Mouse (Mus musculus) left cerebral cortex, adult 9 months (tissue): Measurements from ENCODE around the gene Gxylt2.

Experiments
- DNase-seq, 2 experiments: peaks; one replicate each; pipeline ENCODE4 v3.0.0; 2022; ENCODE audit warnings: low spot score in 2 of 2

Gene Gxylt2

DNA sequence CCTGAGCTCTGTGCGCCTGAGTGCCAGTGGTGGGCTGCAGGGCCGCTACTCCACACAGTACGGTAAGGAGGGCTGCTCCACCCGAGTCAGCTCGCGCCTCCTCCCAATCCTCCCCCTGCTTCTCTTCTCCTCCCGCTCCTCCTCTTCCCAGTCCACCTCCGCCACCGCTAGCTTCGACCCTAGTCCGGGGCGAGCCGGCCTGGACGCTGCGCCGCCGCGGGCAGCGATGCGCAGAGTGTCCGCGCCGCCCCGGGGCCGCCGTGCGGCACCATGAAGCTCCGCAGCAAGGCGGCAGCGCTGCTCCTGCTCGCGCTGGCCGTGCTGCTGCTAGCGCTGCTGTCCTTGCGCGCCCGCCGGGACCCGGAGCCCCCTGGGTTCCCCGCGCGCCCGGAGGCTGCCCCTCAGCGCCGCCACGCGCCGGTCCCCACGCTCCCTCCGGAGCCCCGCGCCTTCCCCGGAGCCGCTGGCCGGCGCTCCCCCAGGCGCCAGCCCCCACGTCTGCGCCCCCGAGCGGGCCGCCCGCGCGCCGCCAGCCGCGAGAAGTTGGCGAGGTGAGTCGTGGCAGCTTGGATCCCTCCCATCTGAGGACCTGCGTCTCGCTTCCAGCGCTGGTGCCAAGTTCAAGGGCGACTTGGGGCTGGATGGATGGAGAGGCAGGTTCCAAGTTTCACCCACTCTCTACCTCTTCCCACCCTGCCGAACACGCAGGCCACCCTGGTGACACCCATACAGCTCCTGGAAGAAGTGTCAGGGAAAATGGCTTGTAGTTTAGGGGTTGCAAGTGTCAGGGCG is at the start of gene Gxylt2:
Gene Gxylt2 (plus strand): TSS at position 161 of the 792 bp plus-strand sequence.
- DNase-seq = peak in 1 of 2 experiments; percentile 5

DNA sequence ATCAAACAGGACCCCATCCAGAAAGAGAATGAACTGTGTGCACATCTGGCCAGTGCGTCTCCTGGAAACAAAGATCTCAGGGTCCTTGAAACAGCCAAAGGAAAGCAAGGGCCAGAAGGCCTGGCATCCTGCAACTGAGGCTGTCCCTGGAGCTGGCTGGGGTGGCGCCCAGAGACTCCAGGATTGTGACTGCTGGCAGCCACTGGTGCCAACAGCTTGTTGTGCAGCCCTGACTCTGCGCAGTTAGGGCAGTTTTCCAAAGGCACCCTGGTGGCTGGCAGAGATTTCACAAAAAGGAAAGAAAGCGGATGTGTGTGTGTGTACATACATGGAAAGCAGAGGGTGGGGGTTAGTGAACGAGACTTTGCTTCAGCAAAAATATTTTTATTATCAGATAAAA is 44.1 kb upstream of the Gxylt2 start:
- peak in 1 of 2 experiments; percentile 56 for DNase-seq

DNA sequence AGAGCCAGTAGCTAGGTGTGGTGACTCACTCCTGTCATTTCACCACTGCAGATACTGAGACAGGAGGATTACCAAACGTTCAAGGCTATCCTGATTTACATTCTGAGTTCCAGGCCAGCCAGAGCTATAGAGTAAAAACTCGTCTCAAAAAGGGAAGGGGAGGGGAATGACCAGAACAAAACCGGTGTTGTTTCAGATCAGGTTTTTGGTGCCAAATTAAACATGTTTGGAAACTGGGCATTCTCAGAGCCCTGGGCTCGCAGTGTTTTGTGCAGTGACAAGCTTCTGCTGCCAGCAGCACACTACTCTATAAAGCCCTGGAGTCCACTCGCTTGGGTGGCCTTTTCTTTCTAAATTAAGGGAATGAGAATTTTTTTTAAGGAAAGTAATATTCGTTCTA is 42.3 kb upstream of the Gxylt2 start:
- DNase-seq = no peak

DNA sequence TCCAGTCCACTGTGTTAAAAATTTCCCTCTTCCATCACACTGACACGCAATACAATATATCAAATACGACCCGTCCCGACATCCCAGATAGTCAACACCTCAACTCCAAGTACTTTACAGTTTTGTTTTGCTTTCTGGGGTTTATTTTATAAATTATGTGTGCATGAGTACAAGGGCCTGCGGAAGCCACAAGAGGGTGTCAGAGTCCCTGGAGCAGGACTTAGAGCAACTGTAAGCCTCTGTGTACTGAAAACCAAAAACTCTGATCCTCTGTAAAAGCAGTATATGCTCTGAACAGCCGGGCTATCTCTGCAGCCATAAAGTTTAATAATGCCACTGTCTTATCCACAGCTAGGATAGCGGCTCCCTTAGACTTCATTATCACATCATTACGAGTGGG is 36.9 kb upstream of the Gxylt2 start:
- no peak for DNase-seq

DNA sequence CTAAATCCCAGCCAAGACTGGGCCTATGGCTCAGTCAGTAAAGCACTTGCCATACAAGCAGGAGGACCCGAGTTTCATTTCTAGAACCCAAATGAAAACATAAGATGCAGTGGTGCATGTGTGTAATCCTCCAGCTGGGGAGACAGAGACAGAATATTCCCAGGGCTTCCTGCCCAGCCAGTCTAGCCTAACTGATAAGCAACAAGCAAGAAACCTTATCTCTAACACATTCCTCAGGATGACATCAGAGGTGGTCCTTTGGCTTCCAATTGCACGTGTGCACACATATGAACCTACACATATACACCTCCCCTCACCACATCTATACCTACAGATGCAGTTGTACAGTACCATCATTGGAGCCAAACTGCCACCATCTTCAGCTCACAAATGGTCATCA is 35.7 kb upstream of the Gxylt2 start:
- no peak for DNase-seq

DNA sequence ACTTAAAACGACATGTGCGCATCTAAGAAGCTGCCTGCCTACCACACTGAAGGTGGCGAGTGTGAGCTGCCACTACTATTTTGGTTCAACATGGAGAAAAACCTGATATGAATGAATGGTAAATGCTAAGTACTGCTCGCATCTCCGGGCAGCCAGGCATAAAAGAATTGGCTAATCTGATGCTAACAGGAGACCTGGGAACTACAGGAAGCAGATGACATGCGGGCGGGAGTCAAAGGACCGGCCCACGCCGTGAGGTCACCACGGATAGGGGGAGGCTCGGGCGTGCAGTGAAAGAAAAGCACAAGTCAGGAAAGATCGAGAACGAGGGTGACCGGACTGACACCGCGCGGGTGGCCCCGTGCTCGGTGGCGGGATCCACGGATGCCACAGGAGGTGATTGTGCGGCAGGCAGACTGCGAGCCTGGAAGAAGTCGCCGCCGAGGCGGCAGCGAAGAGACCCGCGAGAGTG is 34.1 kb upstream of the Gxylt2 start:
- DNase-seq = peak in 1 of 2 experiments; percentile 54

DNA sequence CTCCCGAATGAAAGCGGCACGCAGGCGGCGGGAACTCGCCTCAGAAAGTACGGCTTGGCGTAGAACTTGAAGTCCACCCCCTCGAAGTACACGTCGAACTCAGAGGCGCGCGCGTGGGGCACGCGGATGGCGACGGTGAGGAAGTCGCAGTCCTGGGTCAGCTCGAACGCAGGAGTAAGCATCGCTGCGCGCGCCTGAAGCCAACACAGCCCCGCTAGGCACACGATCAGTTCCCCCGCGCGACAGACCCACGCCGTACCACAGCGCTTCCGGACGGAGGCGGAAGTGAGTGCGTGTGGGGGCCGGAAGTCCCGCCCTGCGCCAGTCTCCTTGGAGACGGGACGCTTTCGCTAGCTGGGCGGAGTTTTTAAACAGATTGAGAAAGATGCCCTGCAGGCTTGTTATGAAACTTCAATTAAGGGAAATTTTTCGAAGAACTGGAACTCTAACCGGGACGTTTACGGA is 33.6 kb upstream of the Gxylt2 start, which contains the start of gene Shq1:
Gene Shq1 (minus strand): TSS at position 278 of the 465 bp plus-strand sequence.
- peak; percentile 61 to 89 for DNase-seq

DNA sequence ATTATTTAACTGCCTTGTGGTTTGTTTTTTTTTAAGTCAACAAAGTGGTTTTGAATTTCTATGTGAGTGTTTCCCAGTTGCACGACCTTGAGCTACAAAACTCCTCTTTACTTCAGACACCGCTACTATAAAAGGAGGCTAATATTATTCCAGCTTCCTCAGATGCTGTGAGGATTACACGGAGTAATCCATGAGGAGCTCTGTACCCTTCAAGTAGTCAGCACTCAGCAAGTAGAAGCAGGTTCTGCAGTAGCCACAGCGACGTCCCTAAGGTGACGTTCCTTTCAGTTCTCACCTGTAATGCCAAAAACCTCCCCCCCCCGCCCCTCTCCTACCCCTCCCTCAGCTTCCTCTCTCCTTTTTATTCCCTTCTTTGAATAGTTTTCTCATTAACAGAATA is 33.1 kb upstream of the Gxylt2 start:
- no peak for DNase-seq

DNA sequence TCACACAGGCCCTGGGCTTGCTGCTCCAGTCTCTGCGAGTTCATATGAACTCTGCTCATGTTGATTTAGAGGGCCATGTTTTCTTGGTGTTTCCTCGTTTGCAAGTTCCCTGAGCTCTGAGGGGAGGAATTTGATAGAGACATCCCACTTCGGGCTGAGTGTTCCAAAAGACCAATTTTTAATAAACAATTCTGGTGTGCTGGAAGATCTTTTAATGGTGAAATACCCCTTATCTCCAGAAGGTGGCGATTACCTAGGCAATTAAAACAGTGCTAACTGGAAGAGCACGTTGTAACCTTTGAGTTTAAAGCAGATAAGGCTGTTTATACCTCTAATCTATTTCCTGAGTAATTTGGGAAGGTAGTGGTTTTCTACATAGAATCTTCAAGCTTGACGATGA is 29.6 kb upstream of the Gxylt2 start:
- no peak for DNase-seq

DNA sequence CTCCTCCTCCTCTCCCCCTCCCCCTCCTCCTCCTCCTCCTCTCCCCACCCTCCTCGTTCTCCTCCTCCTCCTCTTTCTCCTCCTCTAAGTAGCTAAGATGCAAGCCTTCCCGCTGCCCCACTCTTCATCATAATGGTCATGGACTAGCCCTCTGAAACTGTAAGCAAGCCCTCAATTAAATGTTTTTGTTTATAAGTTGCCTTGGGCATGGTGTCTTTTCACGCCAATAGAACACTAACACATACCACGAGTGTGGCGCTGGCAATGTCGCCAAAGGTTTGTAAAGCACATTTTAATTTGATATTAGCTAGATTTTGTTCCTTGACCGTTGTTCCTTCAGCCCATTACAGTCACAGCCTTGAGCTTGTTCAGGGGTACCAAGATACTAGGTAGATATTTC is 28.1 kb upstream of the Gxylt2 start:
- no peak for DNase-seq

DNA sequence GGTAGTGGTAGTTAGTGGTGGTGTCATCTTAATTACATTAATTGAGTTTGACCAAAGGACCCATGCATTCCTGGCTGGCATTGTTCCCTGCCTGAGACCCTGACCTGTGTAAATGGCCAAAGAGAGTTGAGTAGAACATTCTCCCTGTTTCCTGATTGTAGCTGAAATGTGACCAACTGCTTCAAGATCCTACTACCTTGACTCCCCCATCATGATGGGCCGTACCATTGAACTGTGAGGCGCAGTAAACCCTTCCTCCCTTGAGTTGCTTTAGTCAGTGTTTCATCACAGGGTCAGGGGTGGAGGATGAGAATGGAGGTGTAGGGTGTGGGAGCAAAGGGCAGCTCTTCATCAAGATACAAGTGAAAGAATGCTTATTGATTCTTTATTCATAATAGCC is 25.9 kb upstream of the Gxylt2 start:
- DNase-seq = no peak

DNA sequence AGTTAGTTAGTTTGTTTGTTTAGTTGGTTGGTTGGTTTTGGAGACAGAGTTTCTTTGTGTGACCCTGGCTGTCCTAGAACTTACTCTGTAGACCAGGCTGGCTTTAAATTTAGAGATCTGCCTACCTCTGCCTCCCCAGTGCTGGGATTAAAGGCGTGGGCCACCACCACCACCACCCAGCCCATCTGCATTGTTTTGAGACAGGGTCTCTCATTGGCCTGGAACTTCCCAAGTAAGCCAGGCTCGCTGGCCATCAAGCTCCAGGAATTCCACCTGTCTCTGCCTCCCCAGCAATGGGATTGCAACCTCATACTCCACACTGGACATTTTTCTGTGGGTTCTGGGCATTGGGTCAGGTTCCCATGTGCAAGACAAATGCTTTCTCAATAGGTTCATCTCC is 18.2 kb upstream of the Gxylt2 start:
- no peak for DNase-seq

DNA sequence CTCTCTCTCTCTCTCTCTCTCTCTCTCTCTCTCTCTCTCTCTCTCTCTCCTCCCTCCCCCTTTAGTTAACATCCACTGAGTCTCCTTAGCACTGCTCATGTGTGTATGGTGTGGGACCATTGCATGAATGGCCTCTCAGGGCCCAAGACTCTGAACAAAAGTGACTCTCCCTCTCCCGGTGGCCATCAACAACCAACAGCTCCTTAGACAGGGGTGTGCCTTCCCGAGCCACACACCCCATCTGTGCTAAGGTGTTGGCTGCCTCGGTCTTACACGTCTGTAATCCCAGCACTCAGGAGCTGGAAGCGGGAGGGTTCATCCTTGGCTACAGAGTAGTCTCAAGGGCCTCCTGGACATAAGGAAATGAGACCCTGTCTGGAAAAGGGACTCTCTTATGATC is 4.5 kb upstream of the Gxylt2 start:
- no peak for DNase-seq

DNA sequence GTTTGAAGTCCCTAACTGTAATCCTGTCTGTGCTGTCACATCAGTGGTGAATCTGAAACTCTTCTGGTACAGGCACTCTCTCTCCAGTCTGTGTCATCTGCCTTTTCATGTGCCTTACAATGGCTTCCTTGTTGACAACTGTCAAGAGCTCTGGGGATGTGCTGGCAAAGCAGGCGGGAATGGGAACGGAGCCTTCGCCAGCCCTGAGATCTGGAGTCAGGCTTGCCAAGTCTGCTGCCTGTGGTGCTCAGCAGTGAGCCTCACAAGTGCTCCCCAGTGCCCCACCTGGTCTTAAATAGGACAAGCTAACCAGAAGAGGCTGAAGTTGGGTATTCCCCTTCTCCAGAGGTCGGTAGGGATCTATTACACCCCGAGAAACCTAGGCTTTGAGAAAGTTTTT is 3.8 kb upstream of the Gxylt2 start:
- DNase-seq = peak; percentile 16 to 18

DNA sequence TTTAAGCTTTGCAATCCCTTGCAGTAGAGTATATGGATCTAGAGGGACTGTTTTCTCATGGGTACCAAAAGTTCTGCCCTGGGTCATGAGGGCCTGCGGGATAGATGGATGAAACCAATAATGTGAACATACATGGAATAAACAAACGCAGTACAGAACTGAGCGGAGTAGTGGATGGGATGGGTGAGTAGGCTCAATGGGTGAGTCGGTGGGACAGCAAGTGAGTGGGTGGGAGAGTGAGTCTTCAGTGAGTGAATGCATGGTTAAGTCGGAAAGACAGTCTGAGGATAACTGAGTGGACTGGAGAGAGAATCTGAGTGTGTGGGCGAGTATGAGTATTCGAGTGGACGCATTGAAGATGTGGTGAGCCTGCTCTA is 349 bp upstream of the Gxylt2 start:
- no peak for DNase-seq

DNA sequence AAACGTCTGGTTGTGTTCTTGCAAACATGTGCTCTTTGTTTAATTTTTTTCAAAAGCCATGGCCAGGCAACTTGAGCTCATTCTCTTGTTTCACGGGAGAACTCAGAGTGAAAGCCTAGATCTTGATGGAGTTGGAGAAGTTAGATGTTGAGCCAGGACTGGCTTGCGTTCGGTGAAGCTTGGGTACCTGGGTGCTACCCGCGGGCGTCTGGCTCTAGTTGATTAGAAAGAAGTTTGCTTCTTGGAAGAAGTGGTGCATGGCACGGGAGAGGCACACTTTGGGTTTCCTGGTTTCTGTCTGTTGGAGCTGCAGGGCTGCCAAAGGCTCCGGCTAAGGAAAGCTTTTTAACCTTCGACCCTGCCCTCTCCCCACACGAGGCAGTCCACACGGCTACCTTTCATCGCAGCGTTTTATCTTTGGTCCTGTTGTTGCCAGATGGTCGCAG is 855 bp downstream of the Gxylt2 start:
- DNase-seq = no peak

DNA sequence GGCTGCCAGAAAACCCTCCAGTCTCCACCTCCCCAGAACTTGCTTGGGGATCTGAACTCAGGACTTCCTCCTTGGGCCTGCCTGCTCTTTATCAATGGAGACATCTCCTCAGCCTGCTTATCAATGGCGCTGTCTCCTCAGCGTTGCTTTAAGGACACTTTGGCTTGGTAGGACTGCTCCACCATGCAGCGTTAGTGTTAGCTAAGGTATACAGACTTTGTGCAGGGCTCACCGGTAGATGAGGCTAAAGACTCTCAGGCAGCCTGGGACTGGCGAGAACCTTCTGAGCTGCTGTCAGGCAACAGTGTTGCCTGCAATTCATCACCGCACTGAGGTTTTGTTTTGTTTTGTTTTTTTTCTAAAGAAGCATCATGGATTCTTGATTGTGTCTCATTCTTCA is 2.3 kb downstream of the Gxylt2 start:
- DNase-seq = no peak

DNA sequence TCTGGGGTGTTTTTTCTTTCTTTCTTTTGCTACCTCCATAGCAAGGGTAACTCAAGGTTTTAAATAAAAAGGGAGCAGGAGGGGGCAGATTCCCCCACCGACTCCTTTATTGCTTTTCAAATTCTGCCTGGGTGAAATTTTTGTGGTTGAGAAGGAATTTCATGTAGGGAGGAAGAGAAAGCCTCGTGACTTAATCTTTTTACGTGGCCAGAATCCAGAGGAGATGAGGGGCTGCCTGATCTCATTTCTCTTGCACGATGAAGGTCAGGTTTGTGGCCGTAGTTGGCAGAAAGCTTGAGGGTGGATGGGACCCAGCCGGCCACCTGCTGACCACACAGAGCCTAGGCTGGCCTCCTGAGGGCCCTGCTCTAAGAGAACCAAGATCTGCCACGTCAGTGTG is 3.0 kb downstream of the Gxylt2 start:
- DNase-seq = no peak

DNA sequence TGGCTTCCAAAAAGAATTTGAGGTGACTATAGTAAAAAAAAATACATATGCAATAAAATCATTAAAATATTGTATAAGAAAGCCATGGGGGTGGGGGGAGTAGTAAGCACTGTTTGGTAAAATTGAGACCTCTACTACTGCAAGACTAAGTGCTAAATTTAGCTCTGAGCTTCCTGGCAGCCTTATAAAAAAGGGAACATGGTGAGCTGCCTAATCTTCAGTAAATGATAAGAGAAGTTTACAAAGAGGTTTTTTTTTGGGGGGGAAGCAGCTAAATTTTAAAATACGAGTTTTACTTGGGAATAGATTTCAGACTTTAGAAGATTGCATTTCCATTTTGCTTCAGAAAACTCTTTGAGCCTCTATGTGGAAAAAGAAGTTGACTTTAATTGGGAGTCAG is 3.7 kb downstream of the Gxylt2 start:
- no peak for DNase-seq

DNA sequence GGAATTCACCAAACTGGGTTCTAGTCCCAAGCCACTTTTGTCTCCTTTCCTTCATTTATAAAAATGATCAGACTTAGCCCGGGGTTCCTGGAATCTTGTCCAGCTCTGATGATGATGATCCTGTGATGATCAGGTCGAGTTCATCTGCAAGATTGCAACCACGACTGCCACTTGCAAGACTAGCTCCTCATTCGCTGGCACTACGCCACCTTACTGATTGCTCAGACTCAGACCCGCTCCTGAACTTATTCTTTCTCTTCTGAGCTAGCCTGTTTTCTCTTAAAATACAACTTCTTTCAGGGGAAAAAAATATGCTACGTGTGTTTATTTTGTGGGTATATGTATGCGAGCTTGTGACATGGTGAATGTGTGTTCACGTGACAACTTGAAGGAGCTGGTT is 4.5 kb downstream of the Gxylt2 start:
- DNase-seq = no peak

DNA sequence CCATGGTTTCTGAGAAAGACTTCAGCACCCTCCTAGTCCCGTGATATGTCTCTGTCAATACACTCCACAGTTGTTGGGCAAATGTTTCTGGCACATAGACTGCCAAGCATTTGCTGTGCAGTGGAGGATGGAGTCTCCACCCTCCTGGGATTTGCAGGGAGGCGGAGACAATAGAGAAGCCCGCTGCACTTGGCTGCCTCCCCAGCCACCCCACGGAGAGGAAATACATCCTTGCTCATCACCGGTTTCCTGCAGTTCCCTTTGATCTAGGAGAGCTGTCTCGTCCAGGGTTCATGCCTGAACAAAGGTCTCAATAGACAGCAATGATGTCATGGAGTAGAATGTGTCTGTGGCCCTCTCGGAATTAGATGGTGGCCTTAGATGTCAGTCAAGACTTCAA is 4.9 kb downstream of the Gxylt2 start:
- no peak for DNase-seq

DNA sequence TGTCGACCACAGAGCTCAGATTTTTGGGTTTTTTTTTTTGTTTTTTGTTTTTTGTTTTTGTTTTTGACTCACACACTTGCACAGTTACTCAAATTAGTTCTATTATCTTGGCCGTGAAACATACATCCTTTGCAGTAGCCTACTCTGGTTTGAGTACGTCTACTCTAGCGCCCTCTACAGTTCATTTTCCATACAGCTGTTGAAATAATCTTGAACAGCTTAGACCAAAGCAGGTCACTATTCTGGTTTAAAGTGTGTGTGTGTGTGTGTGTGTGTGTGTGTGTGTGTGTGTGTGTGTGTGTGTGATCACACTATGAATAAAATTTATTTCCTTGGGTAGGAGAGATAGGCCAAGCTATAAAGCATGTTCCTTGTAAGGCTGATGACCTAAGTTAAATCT is 5.6 kb downstream of the Gxylt2 start:
- DNase-seq = no peak

DNA sequence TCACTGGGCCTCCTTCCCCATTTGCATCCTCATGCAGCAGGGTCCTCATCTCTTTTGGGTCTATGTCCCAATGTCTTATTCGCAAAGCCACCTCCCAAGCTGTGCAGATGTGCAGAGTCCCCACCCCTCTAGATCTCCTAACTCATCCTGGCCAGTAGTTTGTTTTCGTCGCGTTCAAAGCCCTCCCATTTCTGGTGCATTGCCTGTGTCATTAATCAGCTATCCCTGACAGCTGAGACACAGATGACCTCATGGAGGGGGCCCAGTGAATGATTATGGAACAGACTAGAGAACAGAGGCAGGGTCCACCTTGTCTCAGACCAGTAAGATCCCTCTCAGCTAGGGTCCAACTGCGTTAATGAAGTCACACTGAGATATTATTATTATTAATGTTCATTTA is 6.3 kb downstream of the Gxylt2 start:
- DNase-seq = no peak
